Mouse (Mus musculus) kidney, adult 2 months (tissue): ENCODE results near the gene Cdh13. TPM values are rescaled to one million over a fixed set of nuclear protein-coding genes. Genes with fewer than 3 reads are reported as not detected.

Experiments
- DNase-seq: peaks from one replicate; pipeline ENCODE4 v3.0.0; 2021
- H3K27ac ChIP-seq: fragments of 200-500 bp; 2 replicates; pipeline ENCODE4 v1.5.1; 2012; ENCODE audit warnings: low read depth, low read length, control low read depth, inconsistent platforms; ENCODE audit not compliant: insufficient read depth
- H3K27me3 ChIP-seq: fragments of 200-500 bp; replicated peaks from 2 replicates; pipeline ENCODE4 v1.6.1; 2012; ENCODE audit warnings: mild to moderate bottlenecking, moderate library complexity, low read length, inconsistent platforms; ENCODE audit not compliant: control insufficient read depth, insufficient read depth
- H3K36me3 ChIP-seq: fragments of 200-500 bp; 2 replicates; pipeline ENCODE4 v1.6.1; 2012; ENCODE audit warnings: mild to moderate bottlenecking, moderate library complexity, low read length, inconsistent platforms; ENCODE audit not compliant: control insufficient read depth, insufficient read depth
- H3K4me1 ChIP-seq: fragments of 200-500 bp; 2 replicates; pipeline ENCODE4 v1.6.1; 2011; ENCODE audit warnings: low read length; ENCODE audit not compliant: control insufficient read depth, insufficient read depth
- H3K4me3 ChIP-seq: fragments of 200-500 bp; 2 replicates; pipeline ENCODE4 v1.5.1; 2011; ENCODE audit warnings: mild to moderate bottlenecking, low read depth, low read length, control low read depth; ENCODE audit not compliant: insufficient read depth
- CTCF ChIP-seq: fragments of 200-500 bp; conservative IDR thresholded peaks from 2 replicates; pipeline ENCODE4 v1.5.1; 2011; ENCODE audit warnings: low read depth, mild to moderate bottlenecking, control low read depth, low read length, moderate library complexity, mixed read lengths; ENCODE audit not compliant: insufficient read depth, insufficient read length
- POLR2A ChIP-seq: fragments of 200-500 bp; IDR thresholded peaks from one replicate; pipeline ENCODE4 v1.6.1; 2011; ENCODE audit warnings: low read depth, low read length, control low read depth
- WGBS: fragments of 180-500 bp; shearing (Covaris S2); methylation state at CpG from one replicate; pipeline ENCODE4 v1.1.7; 2018; 5-methylcytosine and 5-hydroxymethylcytosine counted together
- polyA plus RNA-seq: library from polyadenylated mRNA; depleted of rRNA; stranded (reverse); fragments of >200 nt; gene quantifications from 2 replicates; pipeline ENCODE4 v1.2.3, GENCODE M21; 2012

The Cdh13 gene
- polyA plus RNA-seq, 1 experiment = 11.6 TPM

GRCm38 (mm10) chr8:119057876-119058275 lies 774.3 kb downstream of the Cdh13 start:
- no peaks in the 10 kb centered on the region for H3K36me3 ChIP-seq
- WGBS = 62% methylated on average over 5 of the region's 5 CpGs
- no peaks in the 10 kb centered on the region for H3K4me1 ChIP-seq
- TF ChIP-seq POLR2A = no peak
- TF ChIP-seq CTCF = no peak
- H3K27me3 ChIP-seq = no peaks in the 10 kb centered on the region
- no peak for DNase-seq
- no peak overlapping the region for H3K4me3 ChIP-seq
- H3K27ac ChIP-seq = no peak overlapping the region

DNA sequence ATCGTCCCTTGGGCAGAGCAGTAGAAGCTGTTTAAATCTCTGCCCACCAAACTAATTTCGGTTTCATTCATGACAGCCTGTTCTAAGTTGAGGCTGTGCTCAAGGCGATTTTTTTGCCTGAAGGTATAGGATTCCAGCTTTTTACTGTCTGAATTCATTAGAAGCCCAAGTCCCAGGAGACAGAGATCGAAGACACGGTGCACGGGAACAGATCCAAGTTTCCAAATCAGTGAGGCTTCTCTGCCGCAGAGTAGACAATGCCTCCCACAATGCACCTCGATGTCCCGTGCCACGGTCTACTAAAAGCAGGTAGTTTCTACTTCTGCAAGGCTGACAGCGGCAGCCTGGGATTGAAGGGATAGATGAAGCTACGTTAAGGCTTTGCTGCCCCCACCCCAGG lies 778.1 kb downstream of the Cdh13 start:
- TF ChIP-seq POLR2A (no peak), CTCF (no peak)
- DNase-seq = no peak
- Histone ChIP-seq H3K4me1 (no peaks in the 10 kb centered on the region), H3K27ac (no peak overlapping the region), H3K36me3 (no peaks in the 10 kb centered on the region), H3K27me3 (no peaks in the 10 kb centered on the region), H3K4me3 (no peak overlapping the region)
- 61% methylated on average over 12 of the region's 12 CpGs for WGBS

DNA sequence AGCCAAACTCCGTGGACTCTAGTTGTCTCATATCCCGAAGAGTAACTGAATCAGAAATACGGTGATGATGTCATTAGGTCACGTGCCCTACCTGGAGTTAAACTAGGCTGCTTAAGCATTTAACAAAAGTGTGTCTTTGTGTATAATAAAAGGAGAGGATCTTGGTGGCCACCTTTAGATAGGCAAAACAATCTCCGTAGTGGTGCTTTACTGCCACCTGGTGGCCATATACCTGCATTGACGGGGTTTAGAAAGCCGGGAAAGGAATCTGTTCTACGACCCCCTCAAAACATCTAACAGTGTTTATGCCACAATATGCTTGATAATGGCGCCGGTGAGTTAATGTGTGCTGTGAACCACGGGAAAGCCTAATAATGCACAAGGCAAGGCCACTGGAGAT lies 781.0 kb downstream of the Cdh13 start:
- Histone ChIP-seq H3K4me3 (no peak overlapping the region), H3K36me3 (no peaks in the 10 kb centered on the region), H3K27ac (no peak overlapping the region), H3K4me1 (no peaks in the 10 kb centered on the region), H3K27me3 (no peaks in the 10 kb centered on the region)
- 11% methylated on average over 11 of the region's 11 CpGs for WGBS
- DNase-seq = peak; percentile 39
- TF ChIP-seq CTCF = peak; percentile 51
- TF ChIP-seq POLR2A = no peak

- Histone ChIP-seq H3K36me3 (no peaks in the 10 kb centered on the region), H3K27ac (no peak overlapping the region), H3K4me1 (no peaks in the 10 kb centered on the region), H3K4me3 (no peak overlapping the region), H3K27me3 (no peaks in the 10 kb centered on the region)
- TF ChIP-seq POLR2A = no peak
- no peak for TF ChIP-seq CTCF
- no peak for DNase-seq
- WGBS = 85% methylated on average over 6 of the region's 6 CpGs
These were observed 788.8 kb downstream of the Cdh13 start for GRCm38 (mm10) chr8:119072291-119072690.

- no peaks in the 10 kb centered on the region for H3K4me1 ChIP-seq
- WGBS = 82% methylated on average over 8 of the region's 8 CpGs
- H3K4me3 ChIP-seq = no peak overlapping the region
- DNase-seq = no peak
- H3K27ac ChIP-seq = no peak overlapping the region
- no peaks in the 10 kb centered on the region for H3K36me3 ChIP-seq
- TF ChIP-seq CTCF (no peak), POLR2A (no peak)
- H3K27me3 ChIP-seq = no peaks in the 10 kb centered on the region
These were observed 801.5 kb downstream of the Cdh13 start for GRCm38 (mm10) chr8:119085022-119085421.

- Histone ChIP-seq H3K27me3 (no peaks in the 10 kb centered on the region), H3K4me3 (no peak overlapping the region), H3K4me1 (no peaks in the 10 kb centered on the region), H3K27ac (no peak overlapping the region), H3K36me3 (no peaks in the 10 kb centered on the region)
- 10% methylated on average over 6 of the region's 6 CpGs for WGBS
- DNase-seq = no peak
- TF ChIP-seq CTCF (no peak), POLR2A (no peak)
These were observed 814.7 kb downstream of the Cdh13 start for GRCm38 (mm10) chr8:119098261-119098660.

DNA sequence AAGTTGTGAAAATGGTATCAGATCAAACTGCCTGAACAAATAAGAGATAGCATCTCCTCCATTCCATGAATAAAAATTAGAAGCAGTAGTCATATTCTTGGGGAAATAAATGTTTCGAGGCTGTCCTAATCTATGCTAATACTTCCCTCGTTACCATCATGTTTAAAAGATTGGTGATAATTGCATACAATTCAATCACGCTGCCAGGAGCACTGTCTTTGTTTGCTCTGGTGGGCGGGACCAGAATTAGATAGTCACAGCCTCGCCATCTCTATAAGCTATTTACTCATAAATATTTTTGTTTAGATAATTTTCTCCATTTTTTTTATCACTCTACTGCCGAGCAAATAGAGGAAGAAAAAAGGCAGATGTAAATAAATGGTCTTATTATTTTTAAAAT lies 819.3 kb downstream of the Cdh13 start:
- Histone ChIP-seq H3K27me3 (no peaks in the 10 kb centered on the region), H3K27ac (no peak overlapping the region), H3K4me1 (no peaks in the 10 kb centered on the region), H3K36me3 (no peaks in the 10 kb centered on the region), H3K4me3 (no peak overlapping the region)
- DNase-seq = no peak
- TF ChIP-seq POLR2A (no peak), CTCF (no peak)
- 84% methylated on average over 6 of the region's 6 CpGs for WGBS

- no peaks in the 10 kb centered on the region for H3K27me3 ChIP-seq
- no peak overlapping the region for H3K27ac ChIP-seq
- H3K4me1 ChIP-seq = no peaks in the 10 kb centered on the region
- no peak for DNase-seq
- H3K4me3 ChIP-seq = no peak overlapping the region
- no peaks in the 10 kb centered on the region for H3K36me3 ChIP-seq
- TF ChIP-seq POLR2A = no peak
- no peak for TF ChIP-seq CTCF
- 82% methylated on average over 7 of the region's 7 CpGs for WGBS
These were observed 826.1 kb downstream of the Cdh13 start for GRCm38 (mm10) chr8:119109655-119110054.
